Mouse (Mus musculus) lung, embryonic 15.5 days (tissue): ENCODE results near the gene Gm4131. TPM values are rescaled to one million over a fixed set of nuclear protein-coding genes. Genes with fewer than 3 reads are reported as not detected.

Experiments
- ATAC-seq: fragments of 200-750 bp; cut with Nextera tagmentation; 2 replicates; pipeline ENCODE4 v1.8.0; 2017; ENCODE audit warnings: moderate number of reproducible peaks, borderline replicate concordance; ENCODE audit not compliant: low FRiP score, low TSS enrichment; ENCODE audit errors: extremely low read depth
- H3K27ac ChIP-seq: fragments of 300-500 bp; sonication (generic); 2 replicates; pipeline ENCODE4 v1.5.1; 2015; ENCODE audit warnings: moderate library complexity, mild to moderate bottlenecking, inconsistent platforms
- H3K27me3 ChIP-seq: fragments of 300-500 bp; sonication (generic); 2 replicates; pipeline ENCODE4 v1.6.1; 2015; ENCODE audit warnings: inconsistent platforms
- H3K36me3 ChIP-seq: fragments of 300-500 bp; sonication (generic); 2 replicates; pipeline ENCODE4 v1.6.1; 2015; ENCODE audit warnings: inconsistent platforms
- H3K4me1 ChIP-seq: fragments of 300-500 bp; sonication (generic); 2 replicates; pipeline ENCODE4 v1.6.1; 2015; ENCODE audit warnings: inconsistent platforms
- H3K4me2 ChIP-seq: fragments of 300-500 bp; sonication (generic); 2 replicates; pipeline ENCODE4 v1.6.1; 2015; ENCODE audit warnings: inconsistent platforms, mild to moderate bottlenecking, moderate library complexity
- H3K4me3 ChIP-seq: fragments of 300-500 bp; sonication (generic); 2 replicates; pipeline ENCODE4 v1.5.1; 2015; ENCODE audit warnings: mild to moderate bottlenecking, inconsistent platforms
- H3K9ac ChIP-seq: fragments of 300-500 bp; sonication (generic); 2 replicates; pipeline ENCODE4 v1.6.1; 2015; ENCODE audit warnings: inconsistent platforms
- H3K9me3 ChIP-seq: fragments of 300-500 bp; sonication (generic); 2 replicates; pipeline ENCODE4 v1.6.1; 2016; ENCODE audit warnings: inconsistent platforms
- WGBS: fragments of 180-500 bp; shearing (Covaris S2); methylation state at CpG from one replicate; pipeline ENCODE4 v1.1.7; 2015; 5-methylcytosine and 5-hydroxymethylcytosine counted together
- polyA plus RNA-seq: library from polyadenylated mRNA; unstranded; fragments of >200 nt; fragmentation: Nextera tagmentation; extraction: Ambion mirVana; gene quantifications from 2 replicates; pipeline ENCODE4 v1.2.1, GENCODE M21; 2015

The Gm4131 gene
- polyA plus RNA-seq, 1 experiment from 2014 or later = not detected

GRCm38 (mm10) chr14:62546296-62546695 lies 20.4 kb downstream of the Gm4131 start:
- H3K4me3 ChIP-seq = no peak overlapping the region
- ATAC-seq = no peak
- H3K36me3 ChIP-seq = no peaks in the 10 kb centered on the region
- H3K9ac ChIP-seq = no peak overlapping the region
- 0 out of 2 replicates have a peak, but pooled peaks cover 3% of the 10 kb centered on the region for H3K4me1 ChIP-seq
- WGBS = 77% methylated on average over 6 of the region's 6 CpGs
- no peaks in the 10 kb centered on the region for H3K9me3 ChIP-seq
- no peaks in the 10 kb centered on the region for H3K27me3 ChIP-seq
- no peak overlapping the region for H3K27ac ChIP-seq
- H3K4me2 ChIP-seq = no peak overlapping the region

DNA sequence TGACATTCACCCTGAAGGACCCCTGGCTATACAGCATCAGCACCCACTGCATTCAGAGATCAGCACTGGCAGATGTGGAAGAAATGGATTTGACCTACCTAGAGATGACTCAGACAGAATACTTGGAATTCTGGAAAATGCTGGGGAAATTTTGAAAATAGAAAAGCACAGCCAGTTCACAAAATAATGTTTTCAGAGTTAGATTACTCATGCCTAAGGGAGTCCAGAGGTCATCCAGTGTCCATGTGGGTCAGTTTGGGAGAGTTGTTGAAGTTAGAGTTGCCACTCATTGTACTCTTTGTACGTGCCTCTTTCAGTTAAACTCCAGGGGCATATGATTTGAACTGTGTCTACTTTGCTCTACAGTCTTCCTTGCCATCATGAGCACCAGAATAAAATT lies 25.0 kb downstream of the Gm4131 start:
- H3K4me3 ChIP-seq = no peak overlapping the region
- H3K27ac ChIP-seq = no peak overlapping the region
- ATAC-seq = no peak
- WGBS = 76% methylated on average over 1 of the region's 1 CpGs
- 0 out of 2 replicates have a peak, but pooled peaks cover 3% of the 10 kb centered on the region for H3K4me1 ChIP-seq
- no peak overlapping the region for H3K4me2 ChIP-seq
- H3K9me3 ChIP-seq = no peaks in the 10 kb centered on the region
- no peaks in the 10 kb centered on the region for H3K36me3 ChIP-seq
- H3K27me3 ChIP-seq = no peaks in the 10 kb centered on the region
- no peak overlapping the region for H3K9ac ChIP-seq

GRCm38 (mm10) chr14:62539834-62540233 lies 26.9 kb downstream of the Gm4131 start:
- H3K4me1 ChIP-seq = no peaks in the 10 kb centered on the region
- H3K36me3 ChIP-seq = no peaks in the 10 kb centered on the region
- 68% methylated on average over 3 of the region's 3 CpGs for WGBS
- no peak for ATAC-seq
- H3K9ac ChIP-seq = no peak overlapping the region
- H3K4me3 ChIP-seq = no peak overlapping the region
- no peak overlapping the region for H3K27ac ChIP-seq
- no peaks in the 10 kb centered on the region for H3K27me3 ChIP-seq
- H3K4me2 ChIP-seq = no peak overlapping the region
- H3K9me3 ChIP-seq = no peaks in the 10 kb centered on the region

- Histone ChIP-seq H3K4me3 (no peak overlapping the region), H3K27me3 (no peaks in the 10 kb centered on the region), H3K27ac (no peak overlapping the region), H3K4me1 (no peaks in the 10 kb centered on the region), H3K9ac (no peak overlapping the region), H3K9me3 (no peaks in the 10 kb centered on the region), H3K4me2 (no peak overlapping the region), H3K36me3 (no peaks in the 10 kb centered on the region)
- 37% methylated on average over 5 of the region's 5 CpGs for WGBS
- no peak for ATAC-seq
Measured at GRCm38 (mm10) chr14:62536988-62537387, 29.7 kb downstream of the Gm4131 start.

GRCm38 (mm10) chr14:62536127-62536526 lies 30.6 kb downstream of the Gm4131 start:
- no peak overlapping the region for H3K27ac ChIP-seq
- no peaks in the 10 kb centered on the region for H3K36me3 ChIP-seq
- H3K27me3 ChIP-seq = no peaks in the 10 kb centered on the region
- H3K4me2 ChIP-seq = no peak overlapping the region
- H3K4me3 ChIP-seq = no peak overlapping the region
- no peak overlapping the region for H3K9ac ChIP-seq
- no peaks in the 10 kb centered on the region for H3K9me3 ChIP-seq
- H3K4me1 ChIP-seq = no peaks in the 10 kb centered on the region
- 56% methylated on average over 5 of the region's 5 CpGs for WGBS
- ATAC-seq = no peak

DNA sequence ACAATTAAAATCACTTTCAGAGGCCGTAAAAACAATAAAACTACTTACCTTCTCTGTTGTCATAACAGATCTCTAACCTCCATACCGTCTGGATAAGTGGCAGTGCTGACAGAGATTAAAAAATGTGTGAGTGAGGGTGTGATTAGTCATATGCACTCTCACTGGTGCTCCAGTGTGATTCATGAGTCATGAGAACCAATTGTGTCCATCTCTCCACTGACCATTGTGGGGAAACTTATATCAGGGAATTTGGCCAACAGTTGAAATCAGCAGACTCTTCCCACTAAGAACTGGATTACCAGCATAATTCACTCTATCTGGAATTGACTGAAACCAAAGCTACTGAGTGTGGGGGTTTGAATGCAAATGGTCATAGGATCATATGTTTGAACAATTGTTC lies 35.8 kb downstream of the Gm4131 start:
- ATAC-seq = no peak
- 58% methylated on average over 2 of the region's 2 CpGs for WGBS
- no peak overlapping the region for H3K9ac ChIP-seq
- H3K4me1 ChIP-seq = no peaks in the 10 kb centered on the region
- no peak overlapping the region for H3K4me3 ChIP-seq
- H3K27ac ChIP-seq = no peak overlapping the region
- H3K4me2 ChIP-seq = no peak overlapping the region
- no peaks in the 10 kb centered on the region; the same call in 1 of the 2 replicates for H3K27me3 ChIP-seq
- H3K36me3 ChIP-seq = no peaks in the 10 kb centered on the region
- H3K9me3 ChIP-seq = no peaks in the 10 kb centered on the region

DNA sequence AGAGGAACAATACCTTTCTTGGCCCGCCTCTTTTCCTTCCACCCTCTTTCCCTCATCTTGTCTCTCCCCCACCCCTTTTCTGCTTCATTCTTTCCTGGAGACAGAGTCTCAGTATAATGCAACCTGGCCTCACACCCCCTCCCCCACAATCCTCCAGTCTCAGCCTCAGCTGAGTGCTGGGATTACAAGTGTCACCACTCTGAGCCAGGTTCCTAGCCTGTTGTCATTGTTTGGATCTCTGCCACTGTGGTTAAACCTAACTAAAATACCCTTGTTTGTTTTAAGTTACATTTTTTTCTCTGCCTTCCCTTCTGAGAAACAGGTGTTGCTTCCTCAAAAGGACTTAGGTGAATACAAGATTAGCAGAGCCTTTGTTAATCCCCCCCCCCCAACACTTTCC lies 53.9 kb downstream of the Gm4131 start:
- Histone ChIP-seq H3K9ac (no peak overlapping the region), H3K4me1 (no peaks in the 10 kb centered on the region), H3K4me2 (no peak overlapping the region), H3K9me3 (no peaks in the 10 kb centered on the region), H3K4me3 (no peak overlapping the region), H3K27ac (no peak overlapping the region), H3K36me3 (no peaks in the 10 kb centered on the region), H3K27me3 (no peaks in the 10 kb centered on the region)
- no peak for ATAC-seq
- 85% methylated on average over 1 of the region's 1 CpGs for whole genome bisulfite sequencing

- ATAC-seq = no peak
- Histone ChIP-seq H3K27ac (no peak overlapping the region), H3K9ac (no peak overlapping the region), H3K4me2 (no peak overlapping the region), H3K9me3 (no peaks in the 10 kb centered on the region), H3K4me3 (no peak overlapping the region), H3K27me3 (no peaks in the 10 kb centered on the region), H3K4me1 (no peaks in the 10 kb centered on the region), H3K36me3 (no peaks in the 10 kb centered on the region)
- 47% methylated on average over 3 of the region's 3 CpGs for WGBS
Measured at GRCm38 (mm10) chr14:62509350-62509749, 57.4 kb downstream of the Gm4131 start.

DNA sequence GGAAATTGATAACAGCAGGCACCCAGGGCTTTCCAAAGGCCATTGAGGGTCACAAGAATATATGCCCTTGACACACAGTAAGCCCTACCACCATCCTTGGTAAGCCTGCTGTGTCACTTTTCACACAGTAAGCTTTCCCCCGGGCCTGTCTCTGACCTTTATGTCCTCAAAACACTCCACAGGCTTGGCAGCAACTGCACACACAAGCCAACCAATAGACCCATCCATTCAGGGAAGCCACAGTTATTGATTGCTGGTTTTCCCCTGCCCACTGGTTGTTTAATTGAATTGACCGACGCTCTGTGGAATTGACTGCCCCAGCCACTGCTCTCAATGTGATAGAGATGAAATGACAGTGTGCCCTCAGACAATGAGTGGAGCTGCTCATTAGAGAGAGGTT lies 60.5 kb downstream of the Gm4131 start:
- no peak overlapping the region for H3K4me2 ChIP-seq
- H3K4me1 ChIP-seq = no peaks in the 10 kb centered on the region
- no peak overlapping the region for H3K9ac ChIP-seq
- H3K27ac ChIP-seq = no peak overlapping the region
- ATAC-seq = no peak
- no peaks in the 10 kb centered on the region for H3K27me3 ChIP-seq
- no peak overlapping the region for H3K4me3 ChIP-seq
- 79% methylated on average over 3 of the region's 3 CpGs for WGBS
- H3K36me3 ChIP-seq = no peaks in the 10 kb centered on the region
- no peaks in the 10 kb centered on the region for H3K9me3 ChIP-seq

DNA sequence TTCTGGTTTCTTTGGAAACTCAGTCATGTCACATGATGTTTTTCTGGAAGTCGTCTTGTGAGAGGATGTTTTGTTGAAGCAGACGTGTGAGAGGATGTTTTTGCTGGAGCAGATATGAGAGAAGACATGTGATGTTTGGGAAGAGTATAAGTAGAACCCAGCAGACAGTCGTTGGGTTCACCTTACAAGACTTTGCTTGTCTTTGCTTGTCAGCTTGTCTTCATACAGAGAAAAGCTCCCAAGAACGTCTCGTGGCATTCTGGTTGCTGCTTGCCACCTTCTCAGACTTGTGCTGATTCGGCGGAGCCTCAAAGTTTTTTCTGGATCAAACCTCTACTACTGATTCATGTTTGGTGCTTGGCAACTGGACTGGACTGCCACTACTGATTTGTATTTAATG lies 69.3 kb downstream of the Gm4131 start:
- WGBS = 66% methylated on average over 7 of the region's 7 CpGs
- Histone ChIP-seq H3K4me2 (no peak overlapping the region), H3K9me3 (no peaks in the 10 kb centered on the region), H3K36me3 (no peaks in the 10 kb centered on the region), H3K9ac (no peak overlapping the region), H3K27me3 (no peaks in the 10 kb centered on the region), H3K27ac (no peak overlapping the region), H3K4me1 (no peaks in the 10 kb centered on the region), H3K4me3 (no peak overlapping the region)
- ATAC-seq = no peak

DNA sequence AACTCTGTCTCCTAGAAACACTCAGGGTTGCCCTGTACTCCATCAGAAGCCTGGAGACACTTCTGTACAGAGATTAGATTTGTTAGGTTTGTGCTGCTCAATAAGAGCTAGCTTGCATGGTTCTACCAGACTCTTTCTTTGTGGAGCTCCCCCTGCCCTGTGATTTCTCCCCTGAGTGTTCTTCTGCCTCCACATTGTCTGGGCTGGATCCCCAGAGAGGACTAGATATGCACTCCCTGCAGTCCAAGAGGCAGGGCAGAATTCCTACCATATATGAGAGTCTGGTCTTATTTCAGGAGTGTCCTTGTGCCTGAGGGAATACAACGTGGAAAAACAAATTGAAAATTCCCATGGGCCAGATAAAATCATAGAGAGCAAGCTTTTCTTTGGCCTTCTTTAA lies 70.2 kb downstream of the Gm4131 start:
- Histone ChIP-seq H3K4me2 (no peak overlapping the region), H3K4me1 (no peaks in the 10 kb centered on the region), H3K9ac (no peak overlapping the region), H3K27ac (no peak overlapping the region), H3K4me3 (no peak overlapping the region), H3K9me3 (no peaks in the 10 kb centered on the region), H3K27me3 (no peaks in the 10 kb centered on the region), H3K36me3 (no peaks in the 10 kb centered on the region)
- WGBS = 53% methylated on average over 1 of the region's 1 CpGs
- ATAC-seq = no peak

DNA sequence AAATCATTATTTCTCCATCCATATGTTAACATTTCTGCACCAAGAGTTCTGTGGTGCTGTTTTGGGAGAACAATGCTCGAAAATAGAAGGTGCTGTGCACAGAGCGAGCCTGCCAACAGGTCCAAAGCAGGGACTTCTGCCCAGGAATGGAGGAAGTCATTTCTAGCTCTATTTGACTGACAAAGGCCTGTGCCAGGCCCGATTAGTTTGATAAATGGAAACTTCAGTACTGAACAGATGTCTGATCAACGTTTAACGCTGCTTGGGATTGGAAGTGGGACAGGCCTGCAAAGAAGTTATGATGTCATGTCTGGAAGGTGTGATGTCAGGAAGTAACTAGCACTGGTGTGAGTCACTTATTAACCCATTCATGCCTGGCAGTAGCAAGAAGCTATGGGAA lies 73.3 kb downstream of the Gm4131 start:
- H3K4me1 ChIP-seq = no peaks in the 10 kb centered on the region
- H3K4me2 ChIP-seq = no peak overlapping the region
- ATAC-seq = no peak
- WGBS = 59% methylated on average over 5 of the region's 5 CpGs
- no peak overlapping the region for H3K4me3 ChIP-seq
- H3K27me3 ChIP-seq = no peaks in the 10 kb centered on the region
- no peak overlapping the region for H3K27ac ChIP-seq
- H3K9me3 ChIP-seq = no peaks in the 10 kb centered on the region
- no peaks in the 10 kb centered on the region for H3K36me3 ChIP-seq
- H3K9ac ChIP-seq = no peak overlapping the region

DNA sequence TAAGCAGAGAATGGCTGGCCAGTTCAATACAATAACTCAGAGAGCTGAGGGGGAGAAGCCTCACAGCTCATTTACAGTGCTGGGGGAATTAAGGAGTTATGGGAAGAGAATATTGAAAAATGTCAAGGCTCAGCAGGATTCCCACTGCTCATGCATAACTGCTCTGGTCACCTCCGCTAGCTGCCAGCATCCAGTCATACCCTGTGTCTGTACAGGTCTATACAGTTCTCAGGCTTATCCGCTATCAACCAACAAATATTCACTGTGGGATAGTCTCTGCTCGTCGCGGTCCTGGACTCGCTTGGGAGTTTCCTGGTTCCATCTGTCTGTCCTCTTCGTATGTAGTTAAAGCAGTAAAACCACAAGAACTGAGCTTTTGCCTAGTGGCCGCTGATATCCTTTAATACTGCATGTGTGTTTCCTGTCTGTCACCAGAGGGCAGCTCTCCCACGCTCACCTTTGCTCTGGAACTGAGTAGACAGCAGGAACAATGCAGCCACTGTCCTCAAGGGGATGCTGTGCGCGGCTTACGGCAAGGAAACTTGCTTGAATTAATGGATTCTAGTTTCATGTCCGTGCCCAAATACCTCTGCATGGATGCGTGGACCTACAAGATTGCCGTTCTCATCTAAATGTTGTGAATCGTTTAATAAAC lies 74.4 kb downstream of the Gm4131 start:
- no peaks in the 10 kb centered on the region for H3K4me1 ChIP-seq
- no peak for ATAC-seq
- H3K4me3 ChIP-seq = no peak overlapping the region
- H3K27me3 ChIP-seq = no peaks in the 10 kb centered on the region
- no peak overlapping the region for H3K9ac ChIP-seq
- no peak overlapping the region for H3K27ac ChIP-seq
- peak overlapping the region; percentile 16; the same call in 1 of the 2 replicates for H3K4me2 ChIP-seq
- 29% methylated on average over 16 of the region's 16 CpGs for WGBS
- H3K9me3 ChIP-seq = no peaks in the 10 kb centered on the region
- H3K36me3 ChIP-seq = no peaks in the 10 kb centered on the region
